Mouse (Mus musculus) lung, postnatal 0 days (tissue): Measurements from ENCODE around the gene Sh3bp4.

Experiments
- CTCF ChIP-seq: IDR thresholded peaks from 2 replicates; pipeline ENCODE4 v1.5.1; 2016; ENCODE audit warnings: antibody characterized with exemption, mild to moderate bottlenecking
- EP300 ChIP-seq: IDR thresholded peaks from 2 replicates; pipeline ENCODE4 v1.6.1; 2016; ENCODE audit warnings: antibody characterized with exemption, mild to moderate bottlenecking, control low read depth

DNA sequence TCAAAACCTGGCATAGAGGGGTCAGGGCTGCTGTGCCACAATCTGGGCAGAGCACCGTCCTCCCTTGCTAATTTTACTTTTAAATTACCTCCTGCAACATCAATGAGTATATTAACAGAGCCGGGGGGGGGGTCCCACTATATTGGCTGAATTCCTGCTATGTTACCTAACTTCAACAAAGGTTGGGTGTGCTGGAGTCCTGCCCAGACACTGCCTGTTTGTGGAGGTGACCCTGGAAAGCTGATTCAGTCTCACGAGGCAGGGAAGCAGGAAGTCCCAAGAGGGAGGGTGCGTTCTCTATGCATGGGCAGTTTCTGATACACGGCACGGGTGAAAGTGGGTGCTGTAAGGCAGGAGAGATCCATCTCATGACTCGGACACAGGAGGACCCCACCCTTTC lies 82.4 kb downstream of the Sh3bp4 start:
- no peak for TF ChIP-seq CTCF
- TF ChIP-seq EP300 = no peak
